Mouse (Mus musculus): ENCODE data around the gene Sytl5.

- TF ChIP-seq CTCF (IDR thresholded peaks at IDR 0.05; ENCODE audit: borderline replicate concordance, insufficient read depth, low read depth, low read length) (no peak), POLR2A (IDR thresholded peaks at IDR 0.05; ENCODE audit: borderline replicate concordance, insufficient read depth, low read length) (no peak)
These were observed at the start of gene Sytl5 for GRCm38 (mm10) chrX:9885322-9885721.
